Mouse (Mus musculus): ENCODE measurements at regions not wholly inside any gene's neighbourhood (a gene's known extent, or its start where the extent isn't known, plus 50 kb on each side); places are given as distances from the start of the nearest gene placed in this dataset.

DNA sequence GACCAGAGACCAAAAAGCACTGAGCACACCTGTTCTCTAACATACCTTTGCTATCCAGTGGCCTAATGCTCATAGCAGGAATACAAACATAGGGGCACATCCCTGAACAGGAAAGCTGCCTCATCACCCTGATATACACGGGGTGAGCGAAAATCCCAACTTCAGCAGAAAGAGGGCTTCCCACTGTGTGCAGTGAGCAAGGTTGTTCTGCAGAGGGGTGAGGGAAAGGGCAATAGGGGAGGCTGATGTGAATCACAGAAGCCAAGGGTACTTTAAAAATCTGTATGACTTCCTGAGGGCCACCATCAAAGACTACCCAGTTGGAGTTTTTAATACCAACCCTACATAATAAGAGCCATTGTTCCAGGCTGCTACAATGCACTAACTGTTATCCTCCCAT, 245.7 kb downstream of the Adgrl2 start:
- TF ChIP-seq POLR2A (IDR thresholded peaks at IDR 0.05; ENCODE audit: insufficient read length, low read depth) (no peak), TCF12 (IDR thresholded peaks at IDR 0.05; ENCODE audit: insufficient read depth, poor library complexity, severe bottlenecking) (no peak), E2F4 (IDR thresholded peaks at IDR 0.05; ENCODE audit: insufficient read depth) (no peak), CEBPB (IDR thresholded peaks at IDR 0.05; ENCODE audit: insufficient read depth, poor library complexity, severe bottlenecking) (no peak), REST (IDR thresholded peaks at IDR 0.05; ENCODE audit: insufficient read depth, insufficient read length) (no peak), POLR2AphosphoS2 (IDR thresholded peaks at IDR 0.05; ENCODE audit: insufficient read length, low read depth) (no peak), MAX (IDR thresholded peaks at IDR 0.05; ENCODE audit: low read depth) (no peak), MYOD1 (IDR thresholded peaks at IDR 0.05; ENCODE audit: control insufficient read depth in 1 of 3, insufficient read length in 2 of 3, low read depth in 2 of 3) (no peak), SRF (IDR thresholded peaks at IDR 0.05; ENCODE audit: control insufficient read depth, insufficient read length, low read depth) (no peak), USF1 (IDR thresholded peaks at IDR 0.05; ENCODE audit: low read depth) (no peak), MYOG (IDR thresholded peaks at IDR 0.05; ENCODE audit: control insufficient read depth in 1 of 3, insufficient read depth in 1 of 3, insufficient read length in 2 of 3, low read depth in 2 of 3) (no peak)
